Mouse (Mus musculus) small intestine, adult 2 months (tissue): ENCODE measurements around the gene Fam163a.

ENCODE experiments used
- CTCF ChIP-seq: fragments of 200-500 bp; IDR thresholded peaks from 2 replicates; pipeline ENCODE4 v1.5.1; 2012; ENCODE audit warnings: low read depth, mild to moderate bottlenecking, control low read depth, inconsistent platforms, low read length, moderate library complexity, mixed read lengths; ENCODE audit not compliant: insufficient replicate concordance, insufficient read length; ENCODE audit errors: extremely low read depth
- POLR2A ChIP-seq: fragments of 200-500 bp; IDR thresholded peaks from 2 replicates; pipeline ENCODE4 v1.6.1; 2012; ENCODE audit warnings: low read depth, mild to moderate bottlenecking, control low read depth, inconsistent platforms, low read length, moderate library complexity

DNA sequence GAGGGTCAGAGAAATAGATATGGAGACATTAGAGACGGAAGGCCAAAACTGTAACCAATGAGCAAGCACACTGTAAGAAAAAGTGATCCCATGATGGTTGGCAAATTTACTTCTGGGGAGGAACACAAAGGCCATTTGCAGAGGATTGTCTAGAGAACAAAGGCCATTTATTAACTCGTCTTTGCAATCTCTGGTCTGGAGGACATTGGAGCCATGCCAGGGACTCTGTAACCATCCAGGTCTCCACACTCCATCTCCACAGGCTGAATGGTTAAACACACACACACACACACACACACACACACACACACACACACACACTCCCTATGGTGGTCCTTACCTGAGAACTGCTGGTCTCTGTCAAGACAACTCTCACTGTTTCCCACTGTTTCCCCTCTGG is 99.4 kb downstream of the Fam163a start:
- TF ChIP-seq CTCF (no peak), POLR2A (no peak)
